Mouse (Mus musculus) heart, embryonic 16.5 days (tissue): ENCODE results near the gene Pds5b. TPM values are rescaled to one million over a fixed set of nuclear protein-coding genes. Genes with fewer than 3 reads are reported as not detected.

Experiments
- ATAC-seq: fragments of 200-750 bp; cut with Nextera tagmentation; replicated peaks from 2 replicates; pipeline ENCODE4 v1.8.0; 2017; ENCODE audit warnings: moderate number of reproducible peaks; ENCODE audit not compliant: insufficient read depth, low FRiP score; ENCODE audit errors: extremely low read depth
- H3K27ac ChIP-seq: fragments of 300-500 bp; sonication (generic); 2 replicates; pipeline ENCODE4 v1.5.1; 2014; ENCODE audit warnings: mild to moderate bottlenecking, low read length, control low read depth, moderate library complexity
- H3K27me3 ChIP-seq: fragments of 300-500 bp; sonication (generic); 2 replicates; pipeline ENCODE4 v1.6.1; 2014; ENCODE audit warnings: low read length, mixed read lengths; ENCODE audit not compliant: control insufficient read depth, insufficient read depth
- H3K36me3 ChIP-seq: fragments of 300-500 bp; sonication (generic); 2 replicates; pipeline ENCODE4 v1.6.1; 2014; ENCODE audit not compliant: control insufficient read depth, insufficient read depth
- H3K4me1 ChIP-seq: fragments of 300-500 bp; sonication (generic); 2 replicates; pipeline ENCODE4 v1.6.1; 2014; ENCODE audit warnings: low read length, mixed read lengths; ENCODE audit not compliant: control insufficient read depth, insufficient read depth
- H3K4me2 ChIP-seq: fragments of 300-500 bp; sonication (generic); 2 replicates; pipeline ENCODE4 v1.6.1; 2014; ENCODE audit warnings: low read depth, mild to moderate bottlenecking, control low read depth, low read length
- H3K4me3 ChIP-seq: fragments of 300-500 bp; sonication (generic); 2 replicates; pipeline ENCODE4 v1.5.1; 2014; ENCODE audit warnings: mild to moderate bottlenecking, control low read depth, low read length
- H3K9ac ChIP-seq: fragments of 300-500 bp; sonication (generic); 2 replicates; pipeline ENCODE4 v1.6.1; 2014; ENCODE audit warnings: low read length, control low read depth
- H3K9me3 ChIP-seq: fragments of 300-500 bp; sonication (generic); replicated peaks from 2 replicates; pipeline ENCODE4 v1.6.1; 2016; ENCODE audit warnings: low read length; ENCODE audit not compliant: control insufficient read depth
- WGBS: fragments of 180-500 bp; shearing (Covaris S2); extraction: QIAGEN DNeasy Blood & Tissue Kit; methylation state at CpG from one replicate; pipeline ENCODE4 v1.1.7; 2014; 5-methylcytosine and 5-hydroxymethylcytosine counted together
- polyA plus RNA-seq: library from polyadenylated mRNA; unstranded; fragments of >200 nt; fragmentation: Nextera tagmentation; extraction: Ambion mirVana; gene quantifications from 2 replicates; pipeline ENCODE4 v1.2.1, GENCODE M21; 2015

Gene Pds5b
- polyA plus RNA-seq, 1 experiment from 2014 or later = 25.0 TPM

GRCm38 (mm10) chr5:150819520-150819919 lies 146.0 kb downstream of the Pds5b start:
- Histone ChIP-seq H3K27me3 (no peaks in the 10 kb centered on the region), H3K4me1 (peaks cover 2% of the 10 kb centered on the region; the same call in 1 of the 2 replicates), H3K4me2 (no peak overlapping the region), H3K9me3 (no peaks in the 10 kb centered on the region), H3K9ac (no peak overlapping the region), H3K27ac (no peak overlapping the region), H3K36me3 (no peaks in the 10 kb centered on the region), H3K4me3 (no peak overlapping the region)
- no peak for ATAC-seq
- 76% methylated on average over 5 of the region's 5 CpGs for WGBS

GRCm38 (mm10) chr5:150821152-150821551 lies 147.6 kb downstream of the Pds5b start:
- H3K9ac ChIP-seq = no peak overlapping the region
- no peaks in the 10 kb centered on the region for H3K36me3 ChIP-seq
- H3K4me2 ChIP-seq = no peak overlapping the region
- peaks cover 2% of the 10 kb centered on the region; the same call in 1 of the 2 replicates for H3K4me1 ChIP-seq
- no peaks in the 10 kb centered on the region for H3K27me3 ChIP-seq
- no peak overlapping the region for H3K4me3 ChIP-seq
- H3K9me3 ChIP-seq = 0 out of 2 replicates have a peak, but pooled peaks cover 4% of the 10 kb centered on the region
- 84% methylated on average over 4 of the region's 4 CpGs for WGBS
- no peak for ATAC-seq
- no peak overlapping the region for H3K27ac ChIP-seq

GRCm38 (mm10) chr5:150822781-150823180 lies 149.2 kb downstream of the Pds5b start:
- 78% methylated on average over 6 of the region's 6 CpGs for WGBS
- H3K27me3 ChIP-seq = no peaks in the 10 kb centered on the region
- no peak for ATAC-seq

GRCm38 (mm10) chr5:150823361-150823760 lies 149.8 kb downstream of the Pds5b start:
- WGBS = 66% methylated on average over 3 of the region's 3 CpGs
- H3K9me3 ChIP-seq = 0 out of 2 replicates have a peak, but pooled peaks cover 4% of the 10 kb centered on the region
- H3K27ac ChIP-seq = no peak overlapping the region
- H3K27me3 ChIP-seq = no peaks in the 10 kb centered on the region
- H3K36me3 ChIP-seq = no peaks in the 10 kb centered on the region
- no peak overlapping the region for H3K4me3 ChIP-seq
- H3K9ac ChIP-seq = no peak overlapping the region
- ATAC-seq = no peak
- H3K4me1 ChIP-seq = no peaks in the 10 kb centered on the region
- no peak overlapping the region for H3K4me2 ChIP-seq

More at GRCm38 (mm10) chr5:150822781-150823180, 149.2 kb downstream of the Pds5b start:
- Histone ChIP-seq H3K4me2 (no peak overlapping the region), H3K27ac (no peak overlapping the region), H3K9me3 (0 out of 2 replicates have a peak, but pooled peaks cover 4% of the 10 kb centered on the region), H3K4me3 (no peak overlapping the region), H3K9ac (no peak overlapping the region), H3K4me1 (peaks cover 2% of the 10 kb centered on the region; the same call in 1 of the 2 replicates), H3K36me3 (no peaks in the 10 kb centered on the region)

- WGBS = 27% methylated on average over 5 of the region's 5 CpGs
- H3K36me3 ChIP-seq = no peaks in the 10 kb centered on the region
- H3K27me3 ChIP-seq = no peaks in the 10 kb centered on the region
- no peak overlapping the region for H3K9ac ChIP-seq
- H3K9me3 ChIP-seq = peaks cover 6% of the 10 kb centered on the region; the same call in 1 of the 2 replicates
- peaks cover 9% of the 10 kb centered on the region for H3K4me1 ChIP-seq
- no peak overlapping the region for H3K4me3 ChIP-seq
- peak; percentile 88 for ATAC-seq
- H3K27ac ChIP-seq = no peak overlapping the region
- H3K4me2 ChIP-seq = no peak overlapping the region
Measured at GRCm38 (mm10) chr5:150829499-150829898, 156.0 kb downstream of the Pds5b start.

GRCm38 (mm10) chr5:150830718-150831117 lies 157.2 kb downstream of the Pds5b start:
- H3K4me1 ChIP-seq = peaks cover 9% of the 10 kb centered on the region
- H3K27ac ChIP-seq = no peak overlapping the region
- peaks cover 2% of the 10 kb centered on the region; the same call in 1 of the 2 replicates for H3K9me3 ChIP-seq
- H3K4me3 ChIP-seq = no peak overlapping the region
- ATAC-seq = no peak
- H3K4me2 ChIP-seq = no peak overlapping the region
- 52% methylated on average over 9 of the region's 9 CpGs for WGBS
- no peak overlapping the region for H3K9ac ChIP-seq
- no peaks in the 10 kb centered on the region for H3K36me3 ChIP-seq
- no peaks in the 10 kb centered on the region for H3K27me3 ChIP-seq

GRCm38 (mm10) chr5:150836782-150837181 lies 163.2 kb downstream of the Pds5b start:
- no peak for ATAC-seq
- no peak overlapping the region for H3K9ac ChIP-seq
- WGBS = 92% methylated on average over 8 of the region's 8 CpGs
- H3K27ac ChIP-seq = no peak overlapping the region
- no peak overlapping the region for H3K4me3 ChIP-seq
- no peaks in the 10 kb centered on the region for H3K27me3 ChIP-seq
- no peaks in the 10 kb centered on the region for H3K36me3 ChIP-seq
- peaks cover 15% of the 10 kb centered on the region for H3K4me1 ChIP-seq
- peaks cover 6% of the 10 kb centered on the region; the same call in 1 of the 2 replicates for H3K9me3 ChIP-seq
- no peak overlapping the region for H3K4me2 ChIP-seq

- peak; percentile 90 for ATAC-seq
- Histone ChIP-seq H3K9me3 (peaks cover 6% of the 10 kb centered on the region; the same call in 1 of the 2 replicates), H3K36me3 (no peaks in the 10 kb centered on the region), H3K4me2 (peak overlapping the region; percentile 27), H3K27ac (peak overlapping the region; percentile 70), H3K4me1 (peaks cover 15% of the 10 kb centered on the region), H3K4me3 (peak overlapping the region; percentile 28), H3K27me3 (no peaks in the 10 kb centered on the region), H3K9ac (no peak overlapping the region)
- WGBS = 39% methylated on average over 11 of the region's 11 CpGs
Measured at GRCm38 (mm10) chr5:150839688-150840541, 166.4 kb downstream of the Pds5b start.

DNA sequence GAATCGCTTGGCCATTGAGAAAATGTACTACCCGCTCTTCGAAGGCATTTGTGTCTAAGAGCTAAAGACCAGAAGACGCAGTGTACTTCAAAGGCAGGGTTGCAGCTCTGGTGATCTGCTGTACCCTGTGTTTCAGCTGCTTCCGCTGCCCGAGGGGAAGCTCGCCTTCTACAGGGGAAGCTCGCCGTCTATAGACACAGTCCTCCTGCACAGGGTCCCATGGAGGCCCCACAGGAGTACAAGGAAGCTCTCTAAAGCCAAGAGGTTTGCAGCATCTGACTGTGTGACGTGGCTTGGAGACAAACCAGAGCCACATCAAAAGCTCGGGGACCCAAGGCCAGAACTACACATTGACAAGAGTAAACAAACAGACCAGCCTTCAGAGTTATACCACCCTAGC lies 167.1 kb downstream of the Pds5b start:
- WGBS = 27% methylated on average over 11 of the region's 11 CpGs
- H3K4me3 ChIP-seq = peak overlapping the region; percentile 28; the same call in 1 of the 2 replicates
- peaks cover 6% of the 10 kb centered on the region; the same call in 1 of the 2 replicates for H3K9me3 ChIP-seq
- H3K4me2 ChIP-seq = peak overlapping the region; percentile 27
- peak overlapping the region; percentile 70 for H3K27ac ChIP-seq
- H3K4me1 ChIP-seq = peaks cover 15% of the 10 kb centered on the region
- ATAC-seq = no peak
- no peaks in the 10 kb centered on the region for H3K36me3 ChIP-seq
- H3K9ac ChIP-seq = 0 out of 2 replicates have a peak overlapping the region, but pooled peaks have one; percentile 33
- H3K27me3 ChIP-seq = no peaks in the 10 kb centered on the region
